Mouse (Mus musculus) limb, embryonic 14.5 days (tissue): Measurements from ENCODE around the gene Cryab. TPM values are rescaled to one million over a fixed set of nuclear protein-coding genes. Genes with fewer than 3 reads are reported as not detected.

Experiments
- ATAC-seq: fragments of 200-750 bp; cut with Nextera tagmentation; 2 replicates; pipeline ENCODE4 v1.8.0; 2017; ENCODE audit warnings: low read depth, moderate number of reproducible peaks, moderate TSS enrichment; ENCODE audit not compliant: low FRiP score
- DNase-seq: peaks from one replicate; pipeline ENCODE4 v3.0.0-alpha.2; 2015; ENCODE audit warnings: low spot score
- H3K27ac ChIP-seq: fragments of 300-500 bp; sonication (generic); replicated peaks from 2 replicates; pipeline ENCODE4 v1.5.1; 2014; ENCODE audit warnings: low read depth, mild to moderate bottlenecking, low read length, moderate library complexity, mixed read lengths
- H3K27me3 ChIP-seq: fragments of 300-500 bp; sonication (generic); 2 replicates; pipeline ENCODE4 v1.6.1; 2014; ENCODE audit warnings: low read length, mixed read lengths; ENCODE audit not compliant: control insufficient read depth, insufficient read depth
- H3K36me3 ChIP-seq: fragments of 300-500 bp; sonication (generic); 2 replicates; pipeline ENCODE4 v1.6.1; 2014; ENCODE audit warnings: mild to moderate bottlenecking, low read length, moderate library complexity, mixed read lengths; ENCODE audit not compliant: control insufficient read depth, insufficient read depth
- H3K4me1 ChIP-seq: fragments of 300-500 bp; sonication (generic); 2 replicates; pipeline ENCODE4 v1.6.1; 2014; ENCODE audit warnings: antibody characterized with exemption, low read length, mixed read lengths; ENCODE audit not compliant: control insufficient read depth, insufficient read depth
- H3K4me2 ChIP-seq: fragments of 300-500 bp; sonication (generic); replicated peaks from 2 replicates; pipeline ENCODE4 v1.6.1; 2014; ENCODE audit warnings: low read depth, mild to moderate bottlenecking, low read length, moderate library complexity; ENCODE audit not compliant: severe bottlenecking
- H3K4me3 ChIP-seq: fragments of 300-500 bp; sonication (generic); replicated peaks from 2 replicates; pipeline ENCODE4 v1.5.1; 2014; ENCODE audit warnings: low read length
- H3K9ac ChIP-seq: fragments of 300-500 bp; sonication (generic); 2 replicates; pipeline ENCODE4 v1.6.1; 2014; ENCODE audit warnings: mild to moderate bottlenecking, low read depth, low read length, moderate library complexity; ENCODE audit not compliant: severe bottlenecking
- H3K9me3 ChIP-seq: fragments of 300-500 bp; sonication (generic); 2 replicates; pipeline ENCODE4 v1.6.1; 2016; ENCODE audit warnings: low read length; ENCODE audit not compliant: control insufficient read depth
- POLR2A ChIP-seq: fragments of 200-500 bp; IDR thresholded peaks from 2 replicates; pipeline ENCODE4 v1.8.0; 2012; ENCODE audit warnings: inconsistent platforms, mild to moderate bottlenecking, moderate library complexity, borderline replicate concordance; ENCODE audit not compliant: insufficient read depth, insufficient read length; ENCODE audit errors: extremely low read depth
- WGBS: fragments of 180-500 bp; shearing (Covaris S2); extraction: QIAGEN DNeasy Blood & Tissue Kit; methylation state at CpG from one replicate; pipeline ENCODE4 v1.1.7; 2014; 5-methylcytosine and 5-hydroxymethylcytosine counted together
- polyA plus RNA-seq, 2 experiments: library from polyadenylated mRNA; depleted of rRNA in 1 of 2; stranded (reverse) in 1 of 2; unstranded in 1 of 2; fragments of >200 nt; fragmentation: Nextera tagmentation in 1 of 2; extraction: Ambion mirVana in 1 of 2; gene quantifications; 2 replicates each; pipeline versions ENCODE4 v1.2.1 to v1.2.3; 2012 to 2014

The Cryab gene
- polyA plus RNA-seq, 2 experiments = 80.7 to 117 TPM

- Histone ChIP-seq H3K4me3 (peak overlapping the region; percentile 92), H3K9ac (peak overlapping the region; percentile 89)
These were observed 25.1 kb downstream of the Cryab start for GRCm38 (mm10) chr9:50776162-50776760.

GRCm38 (mm10) chr9:50782155-50782554 is 31.0 kb downstream of the Cryab start:
- Histone ChIP-seq H3K4me1 (no peaks in the 10 kb centered on the region), H3K9me3 (no peaks in the 10 kb centered on the region), H3K4me2 (no peak overlapping the region), H3K4me3 (no peak overlapping the region), H3K9ac (no peak overlapping the region), H3K27me3 (no peaks in the 10 kb centered on the region), H3K36me3 (peaks cover 85% of the 10 kb centered on the region), H3K27ac (no peak overlapping the region)
- 68% methylated on average over 2 of the region's 2 CpGs for WGBS
- no peak for TF ChIP-seq POLR2A
- ATAC-seq = no peak
- no peak for DNase-seq

More at GRCm38 (mm10) chr9:50776162-50776760, 25.1 kb downstream of the Cryab start:
- H3K27me3 ChIP-seq = no peaks in the 10 kb centered on the region
- ATAC-seq (no peak), DNase-seq (no peak)
- no peaks in the 10 kb centered on the region for H3K9me3 ChIP-seq
- 54% methylated on average over 11 of the region's 11 CpGs for WGBS
- peaks cover 7% of the 10 kb centered on the region for H3K4me1 ChIP-seq
- H3K4me2 ChIP-seq = peak overlapping the region; percentile 74
- peaks cover 41% of the 10 kb centered on the region for H3K36me3 ChIP-seq
- TF ChIP-seq POLR2A = no peak
- H3K27ac ChIP-seq = no peak overlapping the region

- Histone ChIP-seq H3K4me3 (no peak overlapping the region), H3K4me2 (no peak overlapping the region), H3K4me1 (no peaks in the 10 kb centered on the region), H3K36me3 (peaks cover 46% of the 10 kb centered on the region), H3K9ac (no peak overlapping the region), H3K27me3 (no peaks in the 10 kb centered on the region), H3K9me3 (no peaks in the 10 kb centered on the region), H3K27ac (no peak overlapping the region)
- TF ChIP-seq POLR2A = no peak
- DNase-seq (no peak), ATAC-seq (no peak)
- WGBS = 80% methylated on average over 3 of the region's 3 CpGs
These were observed 44.1 kb downstream of the Cryab start for GRCm38 (mm10) chr9:50795266-50795665.

GRCm38 (mm10) chr9:50796776-50797175 is 45.7 kb downstream of the Cryab start:
- H3K4me1 ChIP-seq = no peaks in the 10 kb centered on the region
- WGBS = 82% methylated on average over 8 of the region's 8 CpGs
- H3K27me3 ChIP-seq = no peaks in the 10 kb centered on the region
- TF ChIP-seq POLR2A = no peak
- ATAC-seq = no peak
- no peaks in the 10 kb centered on the region for H3K9me3 ChIP-seq
- no peak overlapping the region for H3K27ac ChIP-seq
- H3K36me3 ChIP-seq = peaks cover 53% of the 10 kb centered on the region
- no peak overlapping the region for H3K9ac ChIP-seq
- DNase-seq = no peak
- H3K4me2 ChIP-seq = no peak overlapping the region
- H3K4me3 ChIP-seq = no peak overlapping the region

- no peaks in the 10 kb centered on the region for H3K27me3 ChIP-seq
- DNase-seq (no peak), ATAC-seq (no peak)
- H3K9ac ChIP-seq = no peak overlapping the region
- no peaks in the 10 kb centered on the region for H3K4me1 ChIP-seq
- no peak for TF ChIP-seq POLR2A
- no peaks in the 10 kb centered on the region for H3K9me3 ChIP-seq
- no peak overlapping the region for H3K27ac ChIP-seq
- WGBS = 96% methylated on average over 7 of the region's 7 CpGs
- peaks cover 52% of the 10 kb centered on the region for H3K36me3 ChIP-seq
- no peak overlapping the region for H3K4me3 ChIP-seq
- no peak overlapping the region for H3K4me2 ChIP-seq
These were observed 46.5 kb downstream of the Cryab start for GRCm38 (mm10) chr9:50797641-50798040.
